Mouse (Mus musculus) CD4-positive helper T cell, adult 2 months (primary cell): ENCODE results near the gene Cnot2.
"Not testable (repeated sequence)": the region's sequence is repeated elsewhere in the genome, so short reads cannot be mapped to it uniquely, and the experiment has no call there.

ENCODE experiments used
- DNase-seq: peaks from one replicate; pipeline ENCODE4 v3.0.0-alpha.2; 2012; ENCODE audit warnings: low read depth, missing footprints, low spot score

The Cnot2 gene

DNA sequence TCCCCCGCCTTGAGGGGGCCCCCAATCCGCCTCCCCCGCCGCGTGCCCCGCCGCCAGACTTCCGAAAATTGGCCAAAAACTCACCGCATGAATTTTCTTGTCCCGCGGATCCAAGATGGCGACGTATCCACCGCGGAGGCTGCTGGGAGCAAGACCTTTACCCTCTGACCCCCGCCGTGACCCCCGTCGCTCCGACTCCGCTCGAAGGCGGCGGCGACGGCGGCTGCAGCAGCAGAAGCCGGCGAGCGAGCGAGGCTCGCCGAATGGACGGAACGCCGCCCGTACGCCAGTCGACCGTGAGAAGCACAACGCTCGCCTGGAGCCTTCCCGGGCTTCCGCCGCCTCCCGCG is at the start of gene Cnot2:
Gene Cnot2, minus strand, starts transcription at position 143 of the 350 bp plus-strand sequence.
- DNase-seq = peak; percentile 95

- DNase-seq = no peak
These were observed 47.6 kb upstream of the Cnot2 start for GRCm38 (mm10) chr10:116628926-116629325.

- DNase-seq = no peak
These were observed 44.7 kb upstream of the Cnot2 start for GRCm38 (mm10) chr10:116626009-116626408.

DNA sequence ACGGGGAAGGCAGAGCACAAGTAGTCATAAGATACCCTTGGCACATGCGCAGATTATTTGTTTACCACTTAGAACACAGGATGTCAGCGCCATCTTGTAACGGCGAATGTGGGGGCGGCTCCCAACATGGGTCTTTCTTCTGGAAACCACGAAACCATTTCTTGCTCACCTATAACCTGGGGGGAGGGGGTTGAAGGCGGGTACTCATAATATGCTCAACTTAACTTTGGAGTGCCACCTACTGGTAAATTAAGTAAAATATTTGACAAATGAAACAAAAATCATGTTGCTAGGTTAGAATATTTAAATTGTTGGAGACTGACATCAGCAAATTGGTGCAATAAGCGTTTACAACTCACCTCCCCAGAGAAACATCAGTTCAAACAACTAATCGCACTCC is 31.9 kb upstream of the Cnot2 start:
- peak; percentile 93 for DNase-seq

- no peak for DNase-seq
These were observed 23.5 kb upstream of the Cnot2 start for GRCm38 (mm10) chr10:116604905-116605162.

- DNase-seq = no peak
These were observed 23.0 kb upstream of the Cnot2 start for GRCm38 (mm10) chr10:116604081-116604904.

DNA sequence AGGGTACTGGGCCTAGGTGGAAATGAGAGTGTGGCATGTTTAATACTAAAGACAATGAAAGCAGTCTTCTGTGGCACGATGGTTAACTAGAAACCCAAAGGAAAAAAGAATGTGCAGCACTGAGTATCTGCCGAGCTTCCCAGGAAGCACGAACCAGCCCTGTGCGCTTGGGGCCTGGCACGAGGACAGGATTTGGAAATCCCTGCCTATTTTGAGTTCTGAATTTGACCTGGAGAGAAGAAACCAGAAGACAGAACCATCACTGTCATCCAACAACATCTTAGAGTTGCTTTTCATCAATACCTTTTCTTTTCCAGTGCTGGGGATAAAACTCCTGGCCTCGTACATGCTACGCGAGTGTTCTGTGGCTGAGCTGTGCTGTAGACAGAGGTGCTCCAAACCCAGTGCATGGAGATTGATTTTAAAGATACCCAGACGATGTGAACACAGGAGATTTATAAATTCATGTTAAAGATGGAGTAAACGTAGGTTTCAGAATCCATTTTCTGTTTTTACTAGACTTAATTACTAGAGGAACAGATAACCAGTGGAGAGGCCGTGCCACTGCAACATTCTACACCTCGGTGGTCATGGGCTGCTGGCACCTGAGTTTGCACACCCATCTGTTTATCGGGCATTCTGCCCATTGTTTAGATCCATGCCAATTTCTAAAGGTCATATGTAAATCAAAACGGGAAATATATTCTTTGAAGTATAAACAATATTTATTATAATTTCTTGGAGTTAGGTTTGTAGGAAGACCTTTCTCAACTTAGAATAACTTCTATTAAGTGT is 17.9 kb upstream of the Cnot2 start:
- no peak for DNase-seq

DNA sequence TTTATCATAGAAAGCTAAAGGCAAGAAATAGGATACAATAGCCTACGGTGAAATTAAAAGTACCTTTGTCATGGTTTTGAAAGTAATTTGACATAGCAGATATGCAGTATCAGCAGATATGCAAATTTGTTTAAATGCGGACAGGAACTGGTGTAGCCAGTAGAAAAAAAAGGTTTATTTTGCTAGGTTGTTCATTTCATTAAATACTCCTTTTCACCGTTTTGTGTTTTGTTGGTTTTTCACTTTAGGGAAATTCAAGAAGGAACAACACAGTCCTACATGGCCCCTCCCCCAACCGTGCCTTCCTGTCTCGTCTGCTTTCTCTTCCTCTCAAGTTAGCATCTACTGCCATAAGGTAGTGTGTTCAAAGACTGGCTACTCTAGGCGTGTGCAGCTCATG is 1.4 kb upstream of the Cnot2 start:
- DNase-seq = peak; percentile 76

GRCm38 (mm10) chr10:116581719-116582481 is 589 bp upstream of the Cnot2 start:
- peak; percentile 88 for DNase-seq

DNA sequence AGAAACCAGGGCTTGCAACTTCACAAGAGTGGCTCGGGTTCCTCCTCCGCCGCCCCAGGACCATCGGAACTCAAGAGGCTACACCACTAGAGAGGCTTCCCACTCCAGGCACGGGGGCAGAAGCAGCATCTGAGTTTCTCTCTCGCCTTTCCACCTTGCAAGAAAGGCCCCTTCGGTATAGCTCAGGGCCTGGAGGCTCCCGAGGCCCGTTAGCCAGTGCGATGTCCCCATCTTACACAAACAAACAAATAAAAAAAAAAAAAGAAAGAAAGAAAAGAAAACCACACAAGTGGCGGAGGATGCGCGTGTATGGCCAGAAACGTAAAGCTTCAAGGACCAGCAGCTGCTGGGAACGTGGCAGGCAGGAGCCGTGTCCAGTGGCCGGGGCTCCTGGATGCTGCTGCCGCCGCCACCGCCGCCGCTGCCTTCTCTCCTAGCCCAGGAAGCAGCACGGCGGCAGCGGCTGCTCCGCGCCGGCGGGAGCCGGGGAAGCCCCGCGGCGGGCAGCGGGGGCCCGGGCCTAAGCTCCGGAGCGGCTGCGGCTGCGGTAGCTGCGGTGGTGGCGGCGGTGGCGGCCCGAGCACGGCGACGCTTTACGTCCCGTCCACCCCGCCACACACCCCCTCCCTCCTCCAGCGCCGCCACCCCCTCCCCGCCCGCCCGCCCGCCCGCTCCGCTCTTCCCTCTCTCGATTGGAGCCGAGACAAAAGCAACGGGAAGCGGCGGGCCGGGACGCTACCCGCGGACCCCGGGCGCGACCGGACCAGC is 536 bp downstream of the Cnot2 start:
- DNase-seq = peak; percentile 77

DNA sequence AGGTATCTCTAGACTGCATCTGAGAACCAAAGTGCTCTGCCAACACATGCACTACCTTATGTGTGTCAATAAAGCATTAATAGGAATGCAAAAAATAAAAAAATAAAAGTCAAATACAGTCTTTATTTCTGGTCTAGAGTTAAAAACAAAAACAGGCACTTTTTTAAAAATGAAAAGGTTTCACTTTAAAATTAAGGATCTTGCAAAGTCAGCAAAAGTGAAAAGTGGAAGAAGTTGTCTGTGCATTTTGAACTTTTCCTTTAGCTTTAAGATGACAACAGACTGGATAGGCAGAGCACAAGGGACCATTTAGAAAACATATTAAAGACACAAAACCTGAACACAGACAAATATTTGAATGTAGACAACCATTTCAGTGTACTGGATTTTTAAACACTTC is 1.8 kb downstream of the Cnot2 start:
- no peak for DNase-seq

- DNase-seq = no peak
These were observed 2.9 kb downstream of the Cnot2 start for GRCm38 (mm10) chr10:116578375-116578774.

- peak; percentile 24 for DNase-seq
These were observed 4.1 kb downstream of the Cnot2 start for GRCm38 (mm10) chr10:116577181-116577580.

- DNase-seq = not testable (repeated sequence)
These were observed 5.2 kb downstream of the Cnot2 start for GRCm38 (mm10) chr10:116576071-116576470.

DNA sequence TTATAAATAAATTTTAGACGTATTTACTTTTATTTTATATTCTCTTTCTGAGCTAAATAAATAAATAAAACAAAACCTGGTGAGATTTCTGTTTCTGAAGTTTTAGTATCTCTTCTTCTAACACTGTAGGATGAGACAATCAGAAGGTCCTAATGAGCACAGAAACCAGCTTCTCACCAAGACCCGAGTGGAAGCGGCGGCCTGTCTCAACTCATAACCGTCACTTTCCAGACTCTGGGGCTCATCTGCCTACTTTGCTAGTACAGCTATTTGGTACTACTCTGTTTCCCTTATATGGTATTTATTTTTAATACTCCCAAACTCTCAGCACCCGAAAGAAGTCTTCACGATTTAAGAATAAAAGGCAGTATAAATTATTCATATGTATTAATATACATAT is 10.8 kb downstream of the Cnot2 start:
- DNase-seq = no peak

DNA sequence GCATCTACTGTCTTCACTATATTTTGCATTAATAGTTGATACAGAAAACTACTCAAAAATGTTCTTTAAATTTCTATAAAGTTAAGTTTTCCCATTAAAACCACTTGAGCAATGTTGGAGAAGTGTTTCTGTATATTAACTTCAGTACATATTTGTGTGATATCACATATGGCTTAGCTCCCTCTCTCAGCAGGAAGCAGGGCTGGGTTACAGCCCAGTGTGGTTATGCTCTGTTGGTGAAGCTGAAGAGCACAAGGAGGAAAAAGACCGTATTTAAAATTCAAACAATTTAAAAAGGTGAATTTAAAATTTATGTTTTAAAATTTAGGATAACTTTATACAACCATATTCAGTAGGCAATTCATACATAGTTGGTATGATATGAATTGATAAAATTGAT is 12.8 kb downstream of the Cnot2 start:
- peak; percentile 27 for DNase-seq

- no peak for DNase-seq
These were observed 13.6 kb downstream of the Cnot2 start for GRCm38 (mm10) chr10:116567491-116568405.

- not testable (repeated sequence) for DNase-seq
These were observed 14.8 kb downstream of the Cnot2 start for GRCm38 (mm10) chr10:116566492-116566891.

DNA sequence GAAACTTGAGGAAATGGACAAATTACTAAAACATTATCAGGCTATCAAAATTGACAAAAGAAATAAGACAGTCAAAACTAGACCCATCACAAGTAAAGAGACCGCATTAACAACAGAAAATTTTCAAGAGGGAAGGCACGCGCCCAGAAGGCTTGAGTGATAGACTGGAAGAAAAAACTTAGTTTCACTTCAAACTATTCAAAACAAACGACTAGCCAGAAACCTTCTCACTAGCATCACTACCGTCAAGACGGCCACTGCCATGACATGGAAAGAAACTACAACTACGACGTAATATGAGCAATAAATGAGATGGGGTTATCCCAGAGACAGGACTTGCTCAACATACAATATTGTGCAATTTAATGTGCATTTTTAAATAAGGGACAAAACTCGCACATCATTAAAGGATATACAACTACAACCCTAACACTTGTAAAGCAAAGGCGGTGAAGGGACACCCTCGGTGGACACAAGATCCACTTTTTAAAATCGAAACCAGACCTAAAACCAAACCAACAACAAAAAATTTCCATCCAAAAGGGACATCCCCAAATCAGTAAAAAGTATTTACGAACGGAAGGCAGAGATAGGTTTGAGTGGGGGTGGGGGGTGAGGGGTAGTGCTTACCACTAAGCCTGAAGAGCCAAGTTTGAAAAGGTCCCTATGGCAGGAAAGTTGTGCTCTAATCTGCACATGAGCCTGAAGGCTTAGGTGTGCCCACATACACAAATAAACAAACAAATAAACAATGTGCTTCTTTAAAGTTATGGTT is 16.3 kb downstream of the Cnot2 start:
- peak; percentile 82 for DNase-seq
